Mouse (Mus musculus): ENCODE measurements around the gene Pin1rt1. TPM values are rescaled to one million over a fixed set of nuclear protein-coding genes. Genes with fewer than 3 reads are reported as not detected.

Gene Pin1rt1
- not detected in 2 replicates for polyA plus RNA-seq (2014; fragmentation: Nextera tagmentation; extraction: Ambion mirVana)

- no peak within 1 kb of the TSS for H3K4me3 ChIP-seq (ENCODE audit: low read depth, low read length)
- DNase-seq (ENCODE audit: low spot score) (no peak), ATAC-seq (replicated peaks; ENCODE audit: low FRiP score) (no peak)
- H3K9ac ChIP-seq (ENCODE audit: low read depth, low read length) = no peak within 1 kb of the TSS
- peaks cover 7% of the 10 kb centered on the region; the same call in 1 of the 2 replicates for H3K27me3 ChIP-seq (replicated peaks; ENCODE audit: control insufficient read depth, insufficient read depth, low read length)
- H3K4me1 ChIP-seq (replicated peaks; ENCODE audit: control insufficient read depth, insufficient read depth, low read length) = no peaks in the 10 kb centered on the region
- no peaks in the 10 kb centered on the region for H3K36me3 ChIP-seq (ENCODE audit: control insufficient read depth, insufficient read depth, low read length)
- 87% methylated on average over 4 of the region's 4 CpGs for WGBS
- H3K27ac ChIP-seq (ENCODE audit: low read depth, low read length) = no peak within 1 kb of the TSS
- no peak within 1 kb of the TSS for H3K4me2 ChIP-seq
- no peaks in the 10 kb centered on the region for H3K9me3 ChIP-seq (ENCODE audit: control insufficient read depth, low read length)
Measured at GRCm38 (mm10) chr2:104716279-104716678, at the start of gene Pin1rt1. Pin1rt1 (minus strand) TSS chr2:104716379.

GRCm38 (mm10) chr2:104764018-104764417 lies 47.8 kb upstream of the Pin1rt1 start:
- Histone ChIP-seq H3K36me3 (ENCODE audit: control insufficient read depth, insufficient read depth, low read length) (peaks cover 8% of the 10 kb centered on the region; the same call in 1 of the 2 replicates), H3K9ac (ENCODE audit: low read depth, low read length) (no peak overlapping the region)

GRCm38 (mm10) chr2:104763134-104763703 lies 47.0 kb upstream of the Pin1rt1 start:
- Histone ChIP-seq H3K27me3 (replicated peaks; ENCODE audit: control insufficient read depth, insufficient read depth, low read length) (no peaks in the 10 kb centered on the region), H3K4me3 (ENCODE audit: low read depth, low read length) (no peak overlapping the region), H3K9ac (ENCODE audit: low read depth, low read length) (no peak overlapping the region), H3K9me3 (ENCODE audit: control insufficient read depth, low read length) (no peaks in the 10 kb centered on the region), H3K27ac (ENCODE audit: low read depth, low read length) (no peak overlapping the region), H3K4me1 (replicated peaks; ENCODE audit: control insufficient read depth, insufficient read depth, low read length) (no peaks in the 10 kb centered on the region), H3K36me3 (ENCODE audit: control insufficient read depth, insufficient read depth, low read length) (peaks cover 8% of the 10 kb centered on the region; the same call in 1 of the 2 replicates), H3K4me2 (no peak overlapping the region)
- DNase-seq (ENCODE audit: low spot score) (no peak), ATAC-seq (replicated peaks; ENCODE audit: low FRiP score) (no peak)
- 59% methylated on average over 8 of the region's 8 CpGs for WGBS

More at GRCm38 (mm10) chr2:104764018-104764417, 47.8 kb upstream of the Pin1rt1 start:
- no peak for DNase-seq (ENCODE audit: low spot score)
- WGBS = 85% methylated on average over 4 of the region's 4 CpGs
- H3K9me3 ChIP-seq (ENCODE audit: control insufficient read depth, low read length) = no peaks in the 10 kb centered on the region
- no peaks in the 10 kb centered on the region for H3K4me1 ChIP-seq (replicated peaks; ENCODE audit: control insufficient read depth, insufficient read depth, low read length)
- ATAC-seq (replicated peaks; ENCODE audit: low FRiP score) = no peak
- no peak overlapping the region for H3K4me3 ChIP-seq (ENCODE audit: low read depth, low read length)
- no peak overlapping the region for H3K27ac ChIP-seq (ENCODE audit: low read depth, low read length)
- no peak overlapping the region for H3K4me2 ChIP-seq
- no peaks in the 10 kb centered on the region for H3K27me3 ChIP-seq (replicated peaks; ENCODE audit: control insufficient read depth, insufficient read depth, low read length)

- WGBS = 52% methylated on average over 3 of the region's 3 CpGs
- Histone ChIP-seq H3K36me3 (ENCODE audit: control insufficient read depth, insufficient read depth, low read length) (no peaks in the 10 kb centered on the region), H3K9ac (ENCODE audit: low read depth, low read length) (no peak overlapping the region), H3K27ac (ENCODE audit: low read depth, low read length) (no peak overlapping the region), H3K27me3 (replicated peaks; ENCODE audit: control insufficient read depth, insufficient read depth, low read length) (no peaks in the 10 kb centered on the region), H3K4me2 (no peak overlapping the region), H3K4me3 (ENCODE audit: low read depth, low read length) (no peak overlapping the region), H3K4me1 (replicated peaks; ENCODE audit: control insufficient read depth, insufficient read depth, low read length) (no peaks in the 10 kb centered on the region), H3K9me3 (ENCODE audit: control insufficient read depth, low read length) (no peaks in the 10 kb centered on the region)
- DNase-seq (ENCODE audit: low spot score) (no peak), ATAC-seq (replicated peaks; ENCODE audit: low FRiP score) (no peak)
Measured at GRCm38 (mm10) chr2:104750611-104751010, 34.4 kb upstream of the Pin1rt1 start.

- H3K9ac ChIP-seq (ENCODE audit: low read depth, low read length) = no peak overlapping the region
- DNase-seq (ENCODE audit: low spot score) (no peak), ATAC-seq (replicated peaks; ENCODE audit: low FRiP score) (no peak)
- no peaks in the 10 kb centered on the region for H3K9me3 ChIP-seq (ENCODE audit: control insufficient read depth, low read length)
- no peak overlapping the region for H3K4me3 ChIP-seq (ENCODE audit: low read depth, low read length)
- H3K36me3 ChIP-seq (ENCODE audit: control insufficient read depth, insufficient read depth, low read length) = no peaks in the 10 kb centered on the region
- H3K4me1 ChIP-seq (replicated peaks; ENCODE audit: control insufficient read depth, insufficient read depth, low read length) = no peaks in the 10 kb centered on the region
- no peaks in the 10 kb centered on the region for H3K27me3 ChIP-seq (replicated peaks; ENCODE audit: control insufficient read depth, insufficient read depth, low read length)
- H3K27ac ChIP-seq (ENCODE audit: low read depth, low read length) = no peak overlapping the region
- H3K4me2 ChIP-seq = no peak overlapping the region
- WGBS = 66% methylated on average over 5 of the region's 5 CpGs
Measured at GRCm38 (mm10) chr2:104748652-104749183, 32.5 kb upstream of the Pin1rt1 start.

- H3K27ac ChIP-seq (ENCODE audit: low read depth, low read length) = no peak overlapping the region
- WGBS = 43% methylated on average over 8 of the region's 8 CpGs
- no peak overlapping the region for H3K4me2 ChIP-seq
- peaks cover 16% of the 10 kb centered on the region for H3K27me3 ChIP-seq (replicated peaks; ENCODE audit: control insufficient read depth, insufficient read depth, low read length)
- no peaks in the 10 kb centered on the region for H3K4me1 ChIP-seq (replicated peaks; ENCODE audit: control insufficient read depth, insufficient read depth, low read length)
- no peaks in the 10 kb centered on the region for H3K9me3 ChIP-seq (ENCODE audit: control insufficient read depth, low read length)
- H3K4me3 ChIP-seq (ENCODE audit: low read depth, low read length) = no peak overlapping the region
- ATAC-seq (replicated peaks; ENCODE audit: low FRiP score) (no peak), DNase-seq (ENCODE audit: low spot score) (no peak)
- no peaks in the 10 kb centered on the region for H3K36me3 ChIP-seq (ENCODE audit: control insufficient read depth, insufficient read depth, low read length)
- no peak overlapping the region for H3K9ac ChIP-seq (ENCODE audit: low read depth, low read length)
Measured at GRCm38 (mm10) chr2:104746251-104746650, 30.1 kb upstream of the Pin1rt1 start.

- no peak overlapping the region for H3K27ac ChIP-seq (ENCODE audit: low read depth, low read length)
- H3K4me1 ChIP-seq (replicated peaks; ENCODE audit: control insufficient read depth, insufficient read depth, low read length) = no peaks in the 10 kb centered on the region
- H3K9ac ChIP-seq (ENCODE audit: low read depth, low read length) = no peak overlapping the region
- ATAC-seq (replicated peaks; ENCODE audit: low FRiP score) (no peak), DNase-seq (ENCODE audit: low spot score) (no peak)
- H3K4me3 ChIP-seq (ENCODE audit: low read depth, low read length) = no peak overlapping the region
- H3K27me3 ChIP-seq (replicated peaks; ENCODE audit: control insufficient read depth, insufficient read depth, low read length) = peaks cover 20% of the 10 kb centered on the region
- H3K36me3 ChIP-seq (ENCODE audit: control insufficient read depth, insufficient read depth, low read length) = no peaks in the 10 kb centered on the region
- WGBS = 51% methylated on average over 5 of the region's 5 CpGs
- H3K4me2 ChIP-seq = no peak overlapping the region
- no peaks in the 10 kb centered on the region for H3K9me3 ChIP-seq (ENCODE audit: control insufficient read depth, low read length)
Measured at GRCm38 (mm10) chr2:104743971-104744370, 27.8 kb upstream of the Pin1rt1 start.

GRCm38 (mm10) chr2:104743160-104743559 lies 27.0 kb upstream of the Pin1rt1 start:
- WGBS = 14% methylated on average over 7 of the region's 7 CpGs
- Histone ChIP-seq H3K4me3 (ENCODE audit: low read depth, low read length) (peak overlapping the region; percentile 70), H3K9ac (ENCODE audit: low read depth, low read length) (peak overlapping the region; percentile 66; the same call in 1 of the 2 replicates), H3K36me3 (ENCODE audit: control insufficient read depth, insufficient read depth, low read length) (no peaks in the 10 kb centered on the region), H3K4me1 (replicated peaks; ENCODE audit: control insufficient read depth, insufficient read depth, low read length) (no peaks in the 10 kb centered on the region), H3K9me3 (ENCODE audit: control insufficient read depth, low read length) (no peaks in the 10 kb centered on the region), H3K4me2 (peak overlapping the region; percentile 92), H3K27me3 (replicated peaks; ENCODE audit: control insufficient read depth, insufficient read depth, low read length) (peaks cover 20% of the 10 kb centered on the region), H3K27ac (ENCODE audit: low read depth, low read length) (no peak overlapping the region)
- ATAC-seq (replicated peaks; ENCODE audit: low FRiP score) = 0 out of 2 replicates have a peak, but pooled peaks have one; percentile 4
- no peak for DNase-seq (ENCODE audit: low spot score)

- no peak within 1 kb of the TSS for H3K27ac ChIP-seq (ENCODE audit: low read depth, low read length)
- DNase-seq (ENCODE audit: low spot score) = peak; percentile 86
- peak within 1 kb of the TSS; percentile 70 for H3K4me3 ChIP-seq (ENCODE audit: low read depth, low read length)
- H3K9ac ChIP-seq (ENCODE audit: low read depth, low read length) = peak within 1 kb of the TSS; percentile 66
- peak; percentile 90 for ATAC-seq (replicated peaks; ENCODE audit: low FRiP score)
- peaks cover 20% of the 10 kb centered on the region for H3K27me3 ChIP-seq (replicated peaks; ENCODE audit: control insufficient read depth, insufficient read depth, low read length)
- under 1% methylated on average over 30 of the region's 31 CpGs for WGBS
- H3K9me3 ChIP-seq (ENCODE audit: control insufficient read depth, low read length) = no peaks in the 10 kb centered on the region
- H3K36me3 ChIP-seq (ENCODE audit: control insufficient read depth, insufficient read depth, low read length) = no peaks in the 10 kb centered on the region
- H3K4me2 ChIP-seq = peak within 1 kb of the TSS; percentile 92
- no peaks in the 10 kb centered on the region for H3K4me1 ChIP-seq (replicated peaks; ENCODE audit: control insufficient read depth, insufficient read depth, low read length)
Measured at GRCm38 (mm10) chr2:104742741-104743064, 26.5 kb upstream of the Pin1rt1 start, which contains the start of gene Depdc7. Depdc7 (minus strand) TSS chr2:104742878.
